Mouse (Mus musculus) T-helper 2 cell (primary cell): Measurements from ENCODE around the gene Hdac8.

Source experiments
- in situ Hi-C: fragments of 300-600 bp; cut with MboI, MseI; formaldehyde crosslinking; loops from one replicate; pipeline ENCODE4 v1.15.1; 2025; ENCODE audit warnings: high pct_unique_total_duplicates

Hdac8 gene

GRCm38 (mm10) chrX:102341688-102342087 lies 163.5 kb downstream of the Hdac8 start:
- in situ Hi-C loops, result no loop called here

DNA sequence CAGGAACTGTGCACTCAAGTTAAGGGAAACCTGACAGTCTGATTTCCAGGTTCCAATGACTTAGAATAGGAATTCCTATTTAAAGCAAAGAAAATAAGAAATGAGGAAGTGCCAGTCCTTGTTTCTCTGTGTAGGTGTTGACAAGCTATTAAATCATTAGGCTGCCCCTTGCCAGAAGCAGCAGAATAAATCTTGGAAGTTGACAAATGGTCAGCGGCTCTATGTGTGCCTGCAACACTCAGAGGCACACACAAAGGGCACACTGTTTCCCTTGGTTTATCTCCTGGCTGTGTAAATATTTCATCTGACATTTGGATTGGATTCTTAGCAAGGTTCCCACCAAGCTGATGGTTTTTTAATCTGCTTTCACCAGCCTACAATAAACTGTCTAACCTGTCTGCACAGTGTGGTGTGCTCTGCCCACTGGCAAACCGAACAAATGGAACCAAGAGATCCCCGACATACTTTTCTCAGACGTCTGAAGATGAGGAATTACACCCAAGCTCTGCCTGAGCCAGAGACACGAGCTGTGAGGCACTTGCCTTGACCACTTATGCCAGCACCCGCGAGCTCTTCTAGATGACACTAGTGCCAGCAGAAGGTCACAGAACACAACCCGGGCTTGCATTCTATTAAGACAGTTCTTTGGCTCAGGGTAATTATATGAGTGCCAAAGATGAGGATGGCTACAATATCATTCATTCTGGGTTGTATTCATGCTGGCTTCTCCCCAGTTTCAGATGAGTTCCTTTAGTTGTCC lies 165.6 kb downstream of the Hdac8 start:
- in situ Hi-C loops, result loop anchor here (10.0 kb wide), 1 partner anchor 1045 kb away; no protein-coding TSS in a partner anchor

GRCm38 (mm10) chrX:102319696-102320095 lies 185.5 kb downstream of the Hdac8 start:
- in situ Hi-C loops, result loop anchor here (10.0 kb wide), 1 partner anchor 615 kb away; no protein-coding TSS in a partner anchor

DNA sequence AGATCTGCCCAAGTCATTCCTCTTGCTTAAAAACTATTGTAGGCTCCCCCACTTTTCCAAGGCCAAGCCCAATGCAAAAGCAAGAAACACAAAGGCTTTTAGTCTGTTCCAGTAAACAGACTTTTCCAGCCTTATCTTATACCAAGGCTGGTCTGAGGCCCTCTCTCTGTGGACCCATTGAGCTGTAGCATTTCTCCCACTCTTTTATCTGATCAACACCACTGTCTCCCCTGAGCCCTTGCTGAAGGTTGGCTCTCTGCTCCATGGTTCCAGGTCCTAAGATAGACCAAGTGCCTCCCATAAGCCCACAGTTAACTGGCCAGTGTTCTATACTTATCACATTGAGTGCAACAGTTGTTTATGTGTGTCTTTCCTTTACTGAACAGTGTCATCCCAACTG lies 185.9 kb downstream of the Hdac8 start:
- in situ Hi-C loops, result loop anchor here (10.0 kb wide), 1 partner anchor 614 kb away; no protein-coding TSS in a partner anchor

GRCm38 (mm10) chrX:102318782-102319181 lies 186.4 kb downstream of the Hdac8 start:
- in situ Hi-C loops, result loop anchor here (10.0 kb wide), 1 partner anchor 614 kb away; no protein-coding TSS in a partner anchor

DNA sequence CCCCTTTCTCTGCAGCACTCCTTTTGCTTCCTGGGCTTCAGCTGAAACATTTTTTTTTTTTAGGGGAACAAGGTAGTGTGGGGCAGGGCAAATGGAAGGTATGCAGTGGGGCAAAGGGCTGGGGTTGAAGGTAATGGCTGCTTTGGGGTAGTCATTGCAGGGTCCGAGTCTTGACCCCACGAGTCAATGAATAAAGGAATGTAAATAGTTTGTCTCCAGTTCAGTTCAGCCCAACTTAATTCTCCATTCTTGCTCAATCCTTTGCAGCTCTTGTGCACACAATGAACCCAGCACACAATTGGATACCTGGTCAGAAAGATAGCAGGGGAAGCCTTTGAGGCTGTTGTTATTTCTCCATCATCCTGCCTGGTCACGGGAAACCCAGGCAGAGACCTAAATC lies 194.0 kb downstream of the Hdac8 start:
- in situ Hi-C loops, result loop anchor here (10.0 kb wide), 1 partner anchor 606 kb away; no protein-coding TSS in a partner anchor

DNA sequence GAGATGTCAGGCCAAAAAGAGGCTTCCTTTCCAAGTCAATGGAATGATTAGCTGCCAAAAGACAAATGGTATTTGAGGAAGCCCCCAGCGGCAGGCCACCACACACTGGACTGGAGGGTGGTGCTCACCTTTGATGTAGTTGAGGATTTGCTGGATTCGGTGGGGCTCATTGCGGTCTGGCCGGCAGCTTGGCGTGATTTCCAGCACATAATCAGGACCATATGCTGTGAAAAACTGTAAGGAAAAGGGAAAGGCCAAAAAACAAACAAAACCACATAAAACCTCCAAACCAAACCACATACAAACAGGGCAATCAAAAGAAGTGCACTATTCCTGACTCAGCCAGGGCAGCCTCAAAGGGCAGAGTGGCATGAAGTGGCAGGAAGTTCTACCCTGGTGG lies 197.6 kb downstream of the Hdac8 start:
- in situ Hi-C loops, result loop anchor here (10.0 kb wide), 1 partner anchor 1277 kb away; no protein-coding TSS in a partner anchor

DNA sequence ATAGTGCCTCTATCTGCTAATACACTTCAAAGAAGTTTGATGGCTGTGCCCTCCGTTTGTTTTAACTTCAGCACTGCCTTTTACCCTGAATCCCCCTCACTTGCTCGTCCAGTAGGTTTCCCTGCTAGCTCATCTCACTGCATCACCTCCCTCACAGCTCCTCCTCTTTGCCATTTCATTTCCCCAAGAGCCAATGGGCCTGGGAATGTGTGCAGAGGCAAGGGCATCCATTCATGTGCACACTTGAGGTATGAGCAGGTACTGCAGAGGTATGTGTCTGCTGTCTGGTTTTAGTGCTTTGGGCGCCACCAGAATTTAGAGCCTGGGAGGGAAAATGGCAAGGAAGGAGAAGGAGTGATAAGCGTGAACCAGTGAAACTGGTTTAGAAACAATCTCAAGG lies 199.4 kb downstream of the Hdac8 start:
- in situ Hi-C loops, result loop anchor here (10.0 kb wide), 1 partner anchor 1279 kb away; no protein-coding TSS in a partner anchor

- in situ Hi-C loops, result loop anchor here (10.0 kb wide), 1 partner anchor 1280 kb away; no protein-coding TSS in a partner anchor
These were observed 200.2 kb downstream of the Hdac8 start for GRCm38 (mm10) chrX:102304914-102305313.

GRCm38 (mm10) chrX:102302476-102302875 lies 202.7 kb downstream of the Hdac8 start:
- in situ Hi-C loops, result loop anchor here (10.0 kb wide), 1 partner anchor 1282 kb away; no protein-coding TSS in a partner anchor

DNA sequence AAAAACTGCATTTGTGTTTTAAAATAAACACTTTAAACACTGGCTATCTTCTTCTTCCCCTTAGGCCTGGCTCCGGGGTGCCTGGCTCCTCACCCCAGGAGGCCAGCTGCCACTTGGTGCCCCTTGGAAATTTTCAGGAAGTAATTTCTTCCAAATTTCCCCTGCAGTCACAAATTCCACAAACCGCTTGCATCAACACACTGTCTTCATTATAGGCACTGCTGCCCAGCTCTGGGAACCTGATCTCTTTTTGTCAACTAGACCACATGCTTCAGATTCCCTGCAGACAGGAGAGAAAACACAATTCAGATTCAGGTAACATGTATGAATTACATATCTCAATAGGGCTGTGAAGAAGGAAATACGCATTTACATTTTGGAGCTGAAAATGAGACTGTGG lies 220.3 kb downstream of the Hdac8 start:
- in situ Hi-C loops, result no loop called here

- in situ Hi-C loops, result no loop called here
These were observed 242.4 kb downstream of the Hdac8 start for GRCm38 (mm10) chrX:102262620-102263345.

GRCm38 (mm10) chrX:102259772-102260171 lies 245.4 kb downstream of the Hdac8 start:
- in situ Hi-C loops, result no loop called here

DNA sequence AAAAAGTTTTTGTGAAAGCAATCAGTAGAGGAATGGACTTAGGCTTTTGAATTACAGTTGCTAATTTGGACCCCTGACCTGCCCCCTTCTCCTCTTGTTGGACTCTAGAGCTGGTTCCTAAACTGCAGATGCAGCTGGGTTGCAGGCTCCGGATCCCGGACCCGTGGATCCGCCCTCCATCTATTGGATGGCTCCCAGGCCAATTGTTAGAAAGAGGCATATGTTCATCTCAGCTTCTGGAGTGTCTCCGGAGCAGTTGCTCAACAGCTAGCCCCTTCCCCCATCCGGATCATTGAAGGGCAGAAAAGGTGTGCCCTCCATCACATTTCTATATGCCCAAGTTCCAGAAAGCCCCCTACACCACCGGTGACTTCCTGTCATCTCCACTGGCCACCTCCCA lies 251.3 kb downstream of the Hdac8 start:
- in situ Hi-C loops, result no loop called here

- in situ Hi-C loops, result no loop called here
These were observed 253.0 kb downstream of the Hdac8 start, which contains the start of gene Cited1 for GRCm38 (mm10) chrX:102251937-102252860. TSS of gene Cited1 (minus strand) at chrX:102252181.

DNA sequence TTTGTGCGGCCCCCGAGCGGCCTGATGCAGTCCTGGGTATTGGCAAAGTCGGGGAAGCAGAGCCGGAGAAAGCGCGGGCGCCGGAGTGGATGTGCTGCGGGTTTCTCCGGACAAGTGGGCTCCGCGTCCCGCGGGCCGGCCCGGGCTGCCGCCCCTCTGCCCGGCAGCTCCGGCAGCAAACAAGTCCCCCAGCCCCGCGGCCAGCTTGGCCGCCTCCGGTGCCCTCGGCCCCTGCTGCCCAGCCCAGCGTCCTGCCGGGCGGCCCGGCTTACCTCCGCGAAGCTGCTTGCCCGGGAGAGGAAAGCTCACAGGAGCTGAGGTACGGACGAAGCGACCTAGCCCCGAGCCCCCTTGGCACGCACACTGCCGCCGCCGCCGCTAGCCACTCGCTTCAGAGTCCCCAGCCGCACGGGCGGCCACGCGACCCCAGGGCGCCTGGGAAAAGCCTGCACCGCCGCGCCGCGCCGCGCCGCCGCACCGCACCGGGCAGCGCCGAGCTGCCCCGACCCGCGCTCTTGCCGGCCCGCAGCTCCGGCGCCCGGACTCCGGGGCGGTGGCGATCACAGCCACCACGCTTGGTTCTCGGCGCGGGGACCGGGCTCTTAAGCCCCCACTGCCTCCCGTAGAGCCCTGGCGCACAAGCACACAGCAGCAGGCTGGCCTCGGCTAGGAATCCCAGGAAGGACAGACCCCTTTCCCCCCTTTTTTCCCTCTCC lies 253.8 kb downstream of the Hdac8 start:
- in situ Hi-C loops, result no loop called here

- in situ Hi-C loops, result no loop called here
These were observed 254.3 kb downstream of the Hdac8 start for GRCm38 (mm10) chrX:102250891-102251170.

DNA sequence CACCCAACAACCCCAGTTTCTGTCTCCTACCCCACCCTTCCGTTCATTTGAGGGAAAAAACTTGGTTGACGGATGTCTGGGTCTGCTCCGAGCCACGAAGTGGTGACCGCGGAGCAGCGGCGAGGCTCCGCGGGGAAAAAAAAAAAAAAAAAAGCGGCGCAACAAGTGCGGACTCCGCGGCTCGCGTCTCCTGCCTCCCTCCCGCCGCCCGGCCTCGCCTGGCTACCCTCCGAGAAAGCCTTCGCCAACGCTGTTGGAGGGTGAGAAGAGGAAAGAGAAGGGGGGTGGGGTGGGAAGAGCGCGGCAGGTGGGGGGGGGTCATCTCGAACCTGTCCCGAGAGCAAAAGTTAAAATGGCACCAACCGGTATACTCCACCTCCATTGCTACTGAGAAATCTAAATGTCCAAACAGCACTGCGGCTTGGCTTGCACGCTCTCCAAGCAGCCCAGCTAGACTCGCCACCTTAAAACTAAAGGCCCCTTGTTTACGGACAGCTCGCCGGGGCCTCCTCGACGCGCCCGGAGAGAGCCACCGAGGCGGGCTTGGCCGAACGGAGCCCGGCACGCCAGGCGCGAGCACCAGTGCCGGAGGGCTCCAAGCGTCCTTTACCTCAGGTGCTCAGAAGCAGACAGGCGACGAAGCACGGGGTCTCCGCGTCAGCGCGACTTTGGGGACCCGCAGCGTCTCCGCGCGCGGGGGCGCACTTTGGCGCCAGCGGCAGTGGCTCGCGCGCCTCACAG lies 254.8 kb downstream of the Hdac8 start:
- in situ Hi-C loops, result no loop called here

- in situ Hi-C loops, result no loop called here
These were observed 260.8 kb downstream of the Hdac8 start for GRCm38 (mm10) chrX:102244334-102244733.
